Mouse (Mus musculus) liver, adult (tissue): ENCODE data around the gene Nfya.
A peak's percentile ranks its signal among the peaks of the same experiment; 100 is the strongest.

Experiments
- GATA4 ChIP-seq: IDR thresholded peaks from 2 replicates; pipeline ENCODE4 v1.6.1; 2014; ENCODE audit warnings: mild to moderate bottlenecking, low read length; ENCODE audit not compliant: insufficient replicate concordance

Nfya gene

DNA sequence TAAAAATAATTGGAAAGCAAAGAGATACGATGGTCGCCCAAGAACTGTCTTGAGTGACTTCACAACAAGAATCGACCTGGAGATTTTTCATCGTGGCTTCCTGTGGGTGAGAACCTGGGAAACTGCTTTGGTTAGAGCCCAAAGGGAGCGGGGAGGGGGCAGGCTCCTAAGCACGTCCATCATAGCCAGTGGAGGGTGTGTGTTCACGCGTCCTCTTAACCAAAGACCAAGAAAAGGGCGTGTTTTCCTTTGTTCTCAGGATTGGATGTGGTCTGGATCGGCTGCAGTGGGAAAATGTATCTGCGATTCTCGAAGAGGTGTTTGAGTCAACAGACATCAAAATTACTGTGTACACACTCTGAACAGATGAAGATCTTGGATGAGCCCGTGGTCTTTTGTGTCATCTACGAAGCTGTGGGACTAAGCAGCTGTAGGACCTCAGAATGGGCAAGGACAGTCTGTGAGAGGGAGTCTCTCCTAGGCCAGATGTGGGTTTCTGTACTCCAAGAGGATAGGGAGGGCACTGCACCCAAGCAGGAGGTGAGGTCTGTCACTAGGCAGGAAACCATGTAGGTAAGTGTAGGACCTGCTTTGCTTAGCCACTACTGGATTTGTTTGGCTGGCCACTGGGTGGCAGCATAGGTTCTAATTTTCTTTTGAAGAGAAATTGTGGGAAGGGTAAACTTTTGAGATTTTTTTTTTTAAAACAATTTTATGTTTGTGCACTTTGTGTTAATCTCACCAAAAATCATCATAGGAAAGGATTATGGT lies 6.9 kb upstream of the Nfya start:
- TF ChIP-seq GATA4: no peak

- TF ChIP-seq GATA4: no peak
Measured at GRCm38 (mm10) chr17:48416011-48416410, 6.3 kb upstream of the Nfya start.

DNA sequence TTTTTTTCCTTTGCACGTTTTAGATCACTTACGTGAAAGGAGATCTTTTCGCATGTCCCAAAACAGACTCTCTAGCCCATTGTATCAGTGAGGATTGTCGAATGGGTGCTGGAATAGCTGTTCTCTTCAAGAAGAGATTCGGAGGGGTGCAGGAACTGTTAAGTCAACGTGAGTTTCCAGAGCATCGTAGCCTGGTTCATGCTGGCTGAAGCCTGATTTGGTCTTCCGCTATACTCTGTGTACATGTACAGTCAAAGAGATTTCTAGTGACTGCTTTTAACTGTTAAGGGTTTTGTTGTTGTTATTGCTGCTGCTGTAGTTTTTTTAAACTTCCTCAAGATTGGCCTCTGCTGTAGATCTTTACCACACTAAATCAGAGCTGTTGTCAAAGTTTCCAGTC lies 1.5 kb upstream of the Nfya start:
- no peak for TF ChIP-seq GATA4

DNA sequence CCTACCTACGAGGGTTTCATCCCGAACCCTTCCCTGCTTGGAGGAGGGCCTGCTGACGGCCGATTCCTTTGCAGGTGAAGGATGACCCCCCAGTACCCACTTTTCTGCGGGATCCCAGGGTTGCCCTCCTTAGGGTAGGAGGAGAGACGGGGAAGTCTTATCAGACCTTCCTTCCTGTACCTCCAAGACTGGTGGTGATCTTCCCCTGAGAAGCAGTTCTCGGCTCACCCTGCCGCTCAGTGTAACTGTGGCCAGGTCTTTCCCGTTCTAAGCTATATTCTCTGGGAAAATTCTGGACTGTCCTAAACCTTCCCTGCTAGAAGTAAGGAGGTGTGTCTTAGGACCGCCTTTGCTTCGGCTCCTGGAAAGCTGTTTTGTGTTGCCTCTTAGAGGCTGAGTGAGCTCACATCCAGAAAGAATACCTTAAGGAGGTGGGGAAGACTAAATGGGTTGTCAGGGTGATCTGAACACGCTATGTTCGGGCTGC lies 636 bp upstream of the Nfya start:
- peak; percentile 47; the same call in 1 of the 2 replicates for TF ChIP-seq GATA4

- TF ChIP-seq GATA4: no peak
Measured at GRCm38 (mm10) chr17:48408526-48409291, 997 bp downstream of the Nfya start.

GRCm38 (mm10) chr17:48407910-48408525 lies 1.7 kb downstream of the Nfya start:
- TF ChIP-seq GATA4: no peak

DNA sequence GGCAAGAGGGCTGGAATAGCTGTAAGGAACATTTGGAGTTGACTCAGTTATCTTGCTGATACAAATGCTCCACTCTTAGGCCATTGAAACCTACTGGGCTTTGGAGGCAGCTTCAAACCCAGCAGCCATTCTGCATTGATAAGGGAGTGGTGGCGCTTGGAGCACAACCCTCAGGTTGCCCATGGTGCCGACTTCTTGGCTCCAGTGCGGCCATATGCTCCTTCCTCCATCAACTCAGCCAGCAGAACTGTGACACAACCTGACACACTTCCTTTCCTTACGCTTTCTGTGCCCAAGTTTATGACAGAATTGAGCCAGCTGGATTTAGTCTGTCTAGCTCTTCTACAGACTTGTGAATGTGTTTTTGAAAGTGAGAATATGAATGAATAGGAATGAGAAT lies 2.6 kb downstream of the Nfya start:
- no peak for TF ChIP-seq GATA4

GRCm38 (mm10) chr17:48404706-48405105 lies 5.0 kb downstream of the Nfya start:
- no peak for TF ChIP-seq GATA4

- no peak for TF ChIP-seq GATA4
Measured at GRCm38 (mm10) chr17:48403848-48404247, 5.9 kb downstream of the Nfya start.

DNA sequence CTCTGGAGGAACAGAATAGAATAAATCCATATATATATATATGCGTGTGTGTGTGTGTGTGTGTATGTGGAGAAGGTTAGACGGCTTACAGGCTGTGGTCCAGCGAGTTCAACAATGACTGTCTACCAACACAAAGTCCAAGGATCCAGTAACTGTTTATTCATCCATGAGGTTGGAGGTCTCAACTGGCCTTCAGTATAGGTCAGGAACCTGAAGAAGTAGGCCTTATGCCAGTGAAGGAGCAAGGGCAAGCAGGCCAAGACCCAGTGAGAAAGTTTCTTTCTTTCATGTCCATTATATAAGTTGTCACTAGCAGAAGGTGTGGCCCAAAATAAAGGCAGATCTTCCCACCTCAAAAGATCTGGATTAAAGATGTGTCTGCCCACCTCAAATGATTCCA lies 7.0 kb downstream of the Nfya start:
- TF ChIP-seq GATA4: no peak

GRCm38 (mm10) chr17:48401710-48402109 lies 8.0 kb downstream of the Nfya start:
- TF ChIP-seq GATA4: no peak

- TF ChIP-seq GATA4: no peak
Measured at GRCm38 (mm10) chr17:48392616-48393015, 17.1 kb downstream of the Nfya start.

GRCm38 (mm10) chr17:48391446-48391845 lies 18.3 kb downstream of the Nfya start:
- no peak for TF ChIP-seq GATA4

- TF ChIP-seq GATA4: no peak
Measured at GRCm38 (mm10) chr17:48389442-48389841, 20.3 kb downstream of the Nfya start.

DNA sequence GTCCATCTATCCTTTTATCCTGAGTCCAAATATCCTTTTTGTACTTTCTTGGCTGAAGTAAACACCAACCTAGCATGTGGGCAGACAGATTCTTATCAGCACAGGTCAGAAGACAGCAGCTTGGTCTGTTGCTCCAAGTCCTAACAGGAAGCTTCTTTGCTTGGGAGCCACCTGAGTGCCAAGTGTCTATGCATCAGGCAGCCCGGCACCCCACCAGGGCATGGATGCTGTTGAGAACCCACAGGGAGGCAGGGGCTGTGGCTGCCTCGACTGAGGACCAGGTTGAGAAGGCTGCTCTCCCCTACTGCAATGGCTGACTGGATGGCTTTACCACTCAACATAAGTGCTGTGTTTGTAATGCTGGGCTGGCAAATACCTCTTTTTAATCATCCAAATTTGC lies 21.0 kb downstream of the Nfya start:
- no peak for TF ChIP-seq GATA4

- TF ChIP-seq GATA4: no peak
Measured at GRCm38 (mm10) chr17:48385786-48386461, 23.8 kb downstream of the Nfya start.

DNA sequence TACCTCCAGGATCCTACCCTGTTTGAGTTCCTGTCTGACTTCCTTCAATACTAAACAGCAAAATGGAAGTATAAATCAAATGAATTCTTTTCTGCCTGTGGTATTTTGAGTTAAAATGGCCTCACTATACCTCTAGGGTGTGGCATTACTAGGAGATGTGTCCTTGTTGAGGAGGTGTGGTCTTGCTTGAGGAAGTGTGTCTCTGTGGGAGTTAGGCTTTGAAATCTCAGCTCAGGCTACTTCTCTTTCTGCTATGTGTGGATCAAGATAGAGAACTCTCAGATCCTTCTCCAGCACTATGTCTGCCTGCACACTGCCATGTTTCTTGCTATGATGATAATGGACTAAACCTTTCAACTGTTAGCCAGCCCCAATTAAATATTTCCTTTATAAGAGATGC lies 30.7 kb downstream of the Nfya start:
- no peak for TF ChIP-seq GATA4
